Mouse (Mus musculus): ENCODE measurements around the gene Doc2a. TPM values are rescaled to one million over a fixed set of nuclear protein-coding genes. Genes with fewer than 3 reads are reported as not detected.

The Doc2a gene
- polyA plus RNA-seq, 1 experiment from 2014 or later, result 4.3 TPM

- H3K4me2 ChIP-seq (replicated peaks), result peak overlapping the region; percentile 81
- no peak for ATAC-seq (ENCODE audit: low FRiP score)
- 72% methylated on average over 5 of the region's 5 CpGs for WGBS
- no peaks in the 10 kb centered on the region for H3K27me3 ChIP-seq
- H3K27ac ChIP-seq, result no peak overlapping the region
- H3K9ac ChIP-seq, result peak overlapping the region; percentile 66
- peaks cover 29% of the 10 kb centered on the region for H3K4me1 ChIP-seq
- peak overlapping the region; percentile 63 for H3K4me3 ChIP-seq
- H3K36me3 ChIP-seq, result peaks cover 55% of the 10 kb centered on the region
- H3K9me3 ChIP-seq (replicated peaks), result no peaks in the 10 kb centered on the region
Measured at GRCm38 (mm10) chr7:126860987-126861386, 13.8 kb downstream of the Doc2a start.

GRCm38 (mm10) chr7:126861429-126862130, 14.4 kb downstream of the Doc2a start, which contains the start of gene Hirip3:
TSS of gene Hirip3 (plus strand) at chr7:126861972.
- peaks cover 29% of the 10 kb centered on the region for H3K4me1 ChIP-seq
- no peaks in the 10 kb centered on the region for H3K9me3 ChIP-seq (replicated peaks)
- 3% methylated on average over 42 of the region's 42 CpGs for WGBS
- ATAC-seq (ENCODE audit: low FRiP score), result peak; percentile 90
- H3K4me2 ChIP-seq (replicated peaks), result peak within 1 kb of the TSS; percentile 81
- peaks cover 55% of the 10 kb centered on the region for H3K36me3 ChIP-seq
- H3K27ac ChIP-seq, result peak within 1 kb of the TSS; percentile 77
- peak within 1 kb of the TSS; percentile 72 for H3K9ac ChIP-seq
- H3K27me3 ChIP-seq, result no peaks in the 10 kb centered on the region
- peak within 1 kb of the TSS; percentile 63 for H3K4me3 ChIP-seq

- Histone ChIP-seq H3K27me3 (no peaks in the 10 kb centered on the region), H3K27ac (peak within 1 kb of the TSS; percentile 77), H3K9me3 (replicated peaks) (no peaks in the 10 kb centered on the region), H3K9ac (peak within 1 kb of the TSS; percentile 72), H3K36me3 (peaks cover 55% of the 10 kb centered on the region), H3K4me3 (peak within 1 kb of the TSS; percentile 63), H3K4me1 (peaks cover 29% of the 10 kb centered on the region), H3K4me2 (replicated peaks) (peak within 1 kb of the TSS; percentile 81)
- WGBS, result under 1% methylated on average over 41 of the region's 41 CpGs
- peak; percentile 72 for ATAC-seq (ENCODE audit: low FRiP score)
Measured at GRCm38 (mm10) chr7:126862147-126862784, 15.1 kb downstream of the Doc2a start, which contains the start of gene Ino80e. TSS of gene Ino80e (minus strand) at chr7:126862377.

- Histone ChIP-seq H3K4me3 (peak overlapping the region; percentile 63), H3K27ac (peak overlapping the region; percentile 62), H3K4me2 (replicated peaks) (peak overlapping the region; percentile 81), H3K4me1 (peaks cover 29% of the 10 kb centered on the region), H3K27me3 (no peaks in the 10 kb centered on the region), H3K9me3 (replicated peaks) (no peaks in the 10 kb centered on the region), H3K36me3 (peaks cover 57% of the 10 kb centered on the region), H3K9ac (peak overlapping the region; percentile 72)
- 58% methylated on average over 6 of the region's 6 CpGs for WGBS
- ATAC-seq (ENCODE audit: low FRiP score), result no peak
Measured at GRCm38 (mm10) chr7:126863791-126864190, 16.6 kb downstream of the Doc2a start.

- Histone ChIP-seq H3K4me2 (replicated peaks) (no peak overlapping the region), H3K36me3 (peaks cover 88% of the 10 kb centered on the region), H3K27me3 (no peaks in the 10 kb centered on the region), H3K4me1 (peaks cover 20% of the 10 kb centered on the region), H3K4me3 (no peak overlapping the region), H3K27ac (no peak overlapping the region), H3K9ac (no peak overlapping the region), H3K9me3 (replicated peaks) (no peaks in the 10 kb centered on the region)
- no peak for ATAC-seq (ENCODE audit: low FRiP score)
- WGBS, result 92% methylated on average over 2 of the region's 2 CpGs
Measured at GRCm38 (mm10) chr7:126867534-126867933, 20.3 kb downstream of the Doc2a start.

GRCm38 (mm10) chr7:126868003-126868402, 20.8 kb downstream of the Doc2a start:
- WGBS, result 91% methylated on average over 12 of the region's 12 CpGs
- no peak for ATAC-seq (ENCODE audit: low FRiP score)
- Histone ChIP-seq H3K9ac (no peak overlapping the region), H3K9me3 (replicated peaks) (no peaks in the 10 kb centered on the region), H3K4me1 (peaks cover 15% of the 10 kb centered on the region), H3K4me2 (replicated peaks) (no peak overlapping the region), H3K36me3 (peaks cover 93% of the 10 kb centered on the region), H3K4me3 (no peak overlapping the region), H3K27me3 (no peaks in the 10 kb centered on the region), H3K27ac (no peak overlapping the region)

DNA sequence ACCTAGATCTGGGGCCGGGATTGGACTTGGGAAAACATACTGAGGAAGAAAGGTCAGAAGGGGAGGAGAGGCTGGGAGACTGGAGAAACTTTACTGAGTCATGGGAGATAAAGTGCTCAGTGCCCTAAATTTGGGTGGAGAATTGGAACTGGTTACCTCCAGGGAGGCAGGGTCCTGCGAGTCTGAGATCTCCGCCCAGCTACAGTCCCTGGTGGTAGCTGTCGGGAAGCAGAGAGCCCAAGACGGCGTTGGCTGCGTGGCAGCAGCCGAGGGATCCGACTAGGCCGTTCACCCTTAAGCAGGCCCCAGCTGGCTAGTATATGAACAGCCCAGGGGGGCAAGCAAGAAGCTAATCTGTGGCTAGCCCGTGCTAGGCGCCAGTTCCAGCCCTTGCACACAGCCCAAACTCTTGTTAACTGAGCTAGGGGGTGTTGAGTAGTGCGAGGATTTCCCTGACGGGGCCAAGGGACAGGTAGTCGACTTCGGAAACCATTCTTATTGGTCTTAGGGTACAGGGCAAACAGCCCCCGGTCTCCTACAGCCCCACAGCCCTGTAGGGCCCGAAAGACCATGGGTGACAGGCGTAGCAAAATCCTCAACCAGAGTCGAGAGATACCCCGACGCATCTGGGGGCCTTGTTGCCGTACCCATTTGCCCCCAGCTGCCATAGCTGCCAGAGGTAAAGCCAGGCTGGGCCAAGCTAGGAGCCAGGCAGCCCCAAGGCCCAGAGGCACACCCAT, 22.7 kb downstream of the Doc2a start:
- no peaks in the 10 kb centered on the region for H3K27me3 ChIP-seq
- no peak overlapping the region for H3K27ac ChIP-seq
- H3K4me3 ChIP-seq, result no peak overlapping the region; the same call in 1 of the 2 replicates
- H3K36me3 ChIP-seq, result peaks cover 100% of the 10 kb centered on the region
- WGBS, result 92% methylated on average over 23 of the region's 23 CpGs
- H3K4me1 ChIP-seq, result no peaks in the 10 kb centered on the region
- H3K4me2 ChIP-seq (replicated peaks), result no peak overlapping the region
- no peaks in the 10 kb centered on the region for H3K9me3 ChIP-seq (replicated peaks)
- no peak for ATAC-seq (ENCODE audit: low FRiP score)
- H3K9ac ChIP-seq, result no peak overlapping the region

DNA sequence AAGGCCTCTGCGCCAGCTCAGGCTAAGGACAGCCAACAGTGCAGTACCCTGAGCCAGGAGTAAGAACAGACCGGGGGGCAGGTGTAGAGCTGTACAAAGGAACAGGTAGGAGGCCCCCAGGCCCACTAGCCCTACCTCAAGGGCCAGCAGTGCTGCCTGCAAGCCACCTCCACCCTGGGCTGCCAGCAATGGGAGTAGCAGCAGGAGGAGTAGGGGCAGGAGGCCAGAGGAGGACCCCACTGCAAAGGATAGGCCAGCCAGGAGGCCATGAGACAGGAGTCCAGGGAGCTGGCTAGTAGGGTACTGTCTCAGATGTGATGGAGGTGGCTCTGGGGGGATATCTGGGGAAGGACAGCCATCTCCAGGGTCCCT, 23.3 kb downstream of the Doc2a start:
- no peak for ATAC-seq (ENCODE audit: low FRiP score)
- H3K9ac ChIP-seq, result no peak overlapping the region; the same call in 1 of the 2 replicates
- no peak overlapping the region for H3K27ac ChIP-seq
- no peak overlapping the region for H3K4me3 ChIP-seq
- no peaks in the 10 kb centered on the region for H3K9me3 ChIP-seq (replicated peaks)
- H3K36me3 ChIP-seq, result peaks cover 100% of the 10 kb centered on the region
- H3K4me1 ChIP-seq, result no peaks in the 10 kb centered on the region
- H3K4me2 ChIP-seq (replicated peaks), result no peak overlapping the region
- 97% methylated on average over 2 of the region's 2 CpGs for WGBS
- no peaks in the 10 kb centered on the region for H3K27me3 ChIP-seq

GRCm38 (mm10) chr7:126877239-126877638, 30.0 kb downstream of the Doc2a start:
- 100% methylated on average over 1 of the region's 1 CpGs for WGBS
- peaks cover 21% of the 10 kb centered on the region for H3K4me1 ChIP-seq
- H3K27ac ChIP-seq, result no peak overlapping the region
- no peak overlapping the region for H3K9ac ChIP-seq
- H3K4me2 ChIP-seq (replicated peaks), result no peak overlapping the region
- no peak overlapping the region for H3K4me3 ChIP-seq
- no peak for ATAC-seq (ENCODE audit: low FRiP score)
- no peaks in the 10 kb centered on the region for H3K27me3 ChIP-seq
- H3K36me3 ChIP-seq, result peaks cover 82% of the 10 kb centered on the region
- H3K9me3 ChIP-seq (replicated peaks), result no peaks in the 10 kb centered on the region

DNA sequence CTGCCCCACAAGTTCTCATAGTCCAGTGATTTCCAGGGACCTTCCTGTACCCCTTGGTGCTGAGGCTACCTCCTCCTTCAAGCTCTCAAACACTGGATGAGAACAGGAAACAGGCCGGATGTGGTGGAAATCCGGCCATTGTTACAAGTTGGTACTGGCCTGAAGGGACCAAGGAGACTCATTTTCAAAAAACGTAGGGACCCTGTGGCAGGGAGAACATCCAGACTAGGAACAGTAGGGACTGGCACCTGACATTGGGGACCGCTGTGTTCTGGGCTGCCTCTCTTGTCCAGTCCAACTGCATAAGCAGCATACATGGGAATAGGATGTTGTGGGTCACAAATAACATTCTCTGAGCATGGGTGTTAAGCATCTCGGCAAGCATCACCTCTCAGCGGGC, 33.8 kb downstream of the Doc2a start:
- H3K27ac ChIP-seq, result no peak overlapping the region
- no peaks in the 10 kb centered on the region for H3K27me3 ChIP-seq
- no peak overlapping the region for H3K4me3 ChIP-seq
- no peak for ATAC-seq (ENCODE audit: low FRiP score)
- H3K9ac ChIP-seq, result 0 out of 2 replicates have a peak overlapping the region, but pooled peaks have one; percentile 93
- peaks cover 44% of the 10 kb centered on the region for H3K36me3 ChIP-seq
- WGBS, result 87% methylated on average over 6 of the region's 6 CpGs
- H3K9me3 ChIP-seq (replicated peaks), result no peaks in the 10 kb centered on the region
- peak overlapping the region; percentile 97 for H3K4me2 ChIP-seq (replicated peaks)
- peaks cover 36% of the 10 kb centered on the region for H3K4me1 ChIP-seq

DNA sequence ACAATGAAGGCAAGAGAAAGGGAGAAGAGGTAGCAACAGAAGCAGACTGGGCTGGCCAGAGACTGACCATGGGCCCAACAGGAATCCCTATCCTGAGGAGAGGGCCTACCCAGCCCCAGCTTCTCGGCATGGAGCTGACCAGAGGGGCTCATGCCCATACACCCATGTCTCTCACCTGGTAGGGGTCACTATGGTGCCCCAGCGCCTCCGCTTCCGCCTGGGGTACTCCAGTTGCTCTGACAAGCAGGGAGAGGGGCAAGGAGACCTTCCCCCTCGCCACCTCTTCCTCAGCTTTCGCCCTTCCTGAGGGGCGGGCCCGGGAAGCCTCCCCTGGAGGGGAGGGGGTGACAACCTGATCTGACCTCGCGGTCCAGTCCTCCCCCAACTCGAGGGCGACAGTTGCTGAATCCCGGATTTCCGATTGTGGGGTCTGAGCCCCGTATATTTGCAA, 36.5 kb downstream of the Doc2a start:
- Histone ChIP-seq H3K4me1 (peaks cover 36% of the 10 kb centered on the region), H3K4me2 (replicated peaks) (peak overlapping the region; percentile 97), H3K36me3 (peaks cover 17% of the 10 kb centered on the region), H3K27ac (peak overlapping the region; percentile 95), H3K9me3 (replicated peaks) (no peaks in the 10 kb centered on the region), H3K9ac (peak overlapping the region; percentile 93), H3K4me3 (peak overlapping the region; percentile 79), H3K27me3 (no peaks in the 10 kb centered on the region)
- 0% methylated on average over 15 of the region's 15 CpGs for WGBS
- ATAC-seq (ENCODE audit: low FRiP score), result peak; percentile 20

All from hindbrain, embryonic 12.5 days (tissue).